Mouse (Mus musculus) embryonic facial prominence, embryonic 11.5 days (tissue): ENCODE measurements around the gene Plppr3. TPM values are rescaled to one million over a fixed set of nuclear protein-coding genes. Genes with fewer than 3 reads are reported as not detected.

Experiments
- ATAC-seq: fragments of 200-750 bp; cut with Nextera tagmentation; replicated peaks from 2 replicates; pipeline ENCODE4 v1.8.0; 2017; ENCODE audit warnings: low read depth; ENCODE audit not compliant: insufficient number of reproducible peaks, low FRiP score, low TSS enrichment
- DNase-seq: peaks from one replicate; pipeline ENCODE4 v3.0.0-alpha.2; 2015; ENCODE audit warnings: low spot score
- H3K27ac ChIP-seq: fragments of 300-500 bp; sonication (generic); replicated peaks from 2 replicates; pipeline ENCODE4 v1.5.1; 2014; ENCODE audit warnings: mild to moderate bottlenecking, low read depth, low read length, control low read depth
- H3K27me3 ChIP-seq: fragments of 300-500 bp; sonication (generic); 2 replicates; pipeline ENCODE4 v1.6.1; 2014; ENCODE audit warnings: mild to moderate bottlenecking, low read length, moderate library complexity, mixed read lengths; ENCODE audit not compliant: control insufficient read depth, insufficient read depth
- H3K36me3 ChIP-seq: fragments of 300-500 bp; sonication (generic); replicated peaks from 2 replicates; pipeline ENCODE4 v1.6.1; 2014; ENCODE audit warnings: low read depth, mild to moderate bottlenecking, low read length, moderate library complexity, mixed read lengths; ENCODE audit not compliant: control insufficient read depth, insufficient read depth
- H3K4me1 ChIP-seq: fragments of 300-500 bp; sonication (generic); 2 replicates; pipeline ENCODE4 v1.6.1; 2014; ENCODE audit warnings: low read length, mixed read lengths; ENCODE audit not compliant: control insufficient read depth, insufficient read depth
- H3K4me2 ChIP-seq: fragments of 300-500 bp; sonication (generic); 2 replicates; pipeline ENCODE4 v1.6.1; 2014; ENCODE audit warnings: low read depth, mild to moderate bottlenecking, control low read depth, low read length, moderate library complexity
- H3K4me3 ChIP-seq: fragments of 300-500 bp; sonication (generic); 2 replicates; pipeline ENCODE4 v1.5.1; 2014; ENCODE audit warnings: low read depth, low read length, control low read depth
- H3K9ac ChIP-seq: fragments of 300-500 bp; sonication (generic); replicated peaks from 2 replicates; pipeline ENCODE4 v1.6.1; 2014; ENCODE audit warnings: mild to moderate bottlenecking, control low read depth, low read length
- H3K9me3 ChIP-seq: fragments of 300-500 bp; sonication (generic); replicated peaks from 2 replicates; pipeline ENCODE4 v1.6.1; 2016; ENCODE audit warnings: mild to moderate bottlenecking, low read length, inconsistent platforms, mixed read lengths; ENCODE audit not compliant: control insufficient read depth
- WGBS: fragments of 180-500 bp; shearing (Covaris S2); extraction: QIAGEN DNeasy Blood & Tissue Kit; methylation state at CpG from one replicate; pipeline ENCODE4 v1.1.7; 2014; 5-methylcytosine and 5-hydroxymethylcytosine counted together
- polyA plus RNA-seq: library from polyadenylated mRNA; unstranded; fragments of >200 nt; fragmentation: Nextera tagmentation; extraction: Ambion mirVana; gene quantifications from 2 replicates; pipeline ENCODE4 v1.2.1, GENCODE M21; 2014

The Plppr3 gene
- polyA plus RNA-seq, 1 experiment from 2014 or later, result 78.3 TPM

GRCm38 (mm10) chr10:79917532-79918100, 43.2 kb upstream of the Plppr3 start:
- WGBS, result 67% methylated on average over 5 of the region's 5 CpGs
- Histone ChIP-seq H3K4me3 (peak overlapping the region; percentile 83; the same call in 1 of the 2 replicates), H3K9me3 (no peaks in the 10 kb centered on the region), H3K4me1 (peaks cover 8% of the 10 kb centered on the region; the same call in 1 of the 2 replicates), H3K4me2 (no peak overlapping the region), H3K27me3 (peaks cover 53% of the 10 kb centered on the region), H3K27ac (no peak overlapping the region), H3K36me3 (no peaks in the 10 kb centered on the region), H3K9ac (no peak overlapping the region)
- DNase-seq (no peak), ATAC-seq (no peak)

DNA sequence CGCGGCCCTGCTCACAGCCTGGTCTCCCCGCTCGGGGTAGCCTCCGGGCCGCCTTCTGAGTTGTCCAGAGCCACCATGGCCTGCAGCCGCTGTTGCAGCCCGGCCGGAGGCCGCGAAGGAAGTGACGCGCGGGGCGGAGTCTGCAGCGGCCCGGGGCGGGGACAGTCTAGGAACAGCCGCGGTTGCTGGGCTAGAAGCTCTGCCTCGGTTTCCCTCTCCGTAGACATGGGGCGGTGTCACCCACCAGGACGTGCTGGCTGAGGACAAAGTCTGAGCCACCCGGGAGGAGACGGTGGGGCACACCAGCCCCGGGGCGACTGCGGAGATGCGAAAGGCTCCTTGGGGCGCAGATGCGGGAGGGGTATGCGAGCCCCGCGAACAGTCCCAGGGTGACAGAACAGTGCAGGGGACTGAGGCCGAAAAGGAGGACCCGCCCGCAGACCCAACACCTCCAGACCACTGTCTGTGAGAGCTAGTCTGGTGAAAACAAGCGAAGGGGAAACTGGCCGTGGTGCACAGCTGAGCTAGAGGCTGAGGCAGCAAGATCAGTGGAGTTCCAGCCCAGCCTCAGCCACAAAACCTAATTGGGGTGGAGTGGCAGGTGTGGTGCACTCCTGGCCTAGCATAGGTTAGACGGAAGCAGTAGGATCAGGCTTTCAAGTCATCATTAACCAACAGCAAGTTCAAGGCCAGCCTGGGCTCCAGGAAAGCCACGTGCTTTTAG, 42.5 kb upstream of the Plppr3 start, which contains the start of gene Kiss1r:
Gene Kiss1r (plus strand): TSS at position 164 of the 724 bp plus-strand sequence.
- Histone ChIP-seq H3K4me3 (peak within 1 kb of the TSS; percentile 83), H3K36me3 (no peaks in the 10 kb centered on the region), H3K4me2 (peak within 1 kb of the TSS; percentile 91), H3K27me3 (peaks cover 46% of the 10 kb centered on the region), H3K27ac (peak within 1 kb of the TSS; percentile 59), H3K4me1 (peaks cover 8% of the 10 kb centered on the region; the same call in 1 of the 2 replicates), H3K9me3 (no peaks in the 10 kb centered on the region), H3K9ac (peak within 1 kb of the TSS; percentile 96)
- DNase-seq (peak; percentile 87), ATAC-seq (peak; percentile 74)
- 3% methylated on average over 42 of the region's 42 CpGs for WGBS

DNA sequence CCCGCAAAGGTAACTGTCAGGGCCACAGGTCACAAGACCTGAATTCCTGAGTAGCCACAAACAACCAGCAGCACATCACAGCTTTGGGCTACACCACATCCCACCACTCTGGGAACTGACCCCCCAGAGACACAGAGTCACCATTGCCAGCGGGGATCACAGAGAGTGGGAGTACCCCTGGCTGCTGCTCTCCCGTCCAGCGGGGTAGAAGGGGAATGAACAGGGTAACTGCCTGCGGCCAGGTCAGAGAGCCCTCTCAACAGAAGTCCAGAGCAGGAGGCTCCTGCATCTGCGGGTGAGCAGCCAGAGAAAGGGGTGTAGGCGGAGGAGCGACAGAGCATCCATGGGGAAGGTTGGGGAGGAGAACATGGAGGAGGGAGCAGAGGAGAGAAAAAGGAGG, 41.6 kb upstream of the Plppr3 start:
- peak overlapping the region; percentile 83 for H3K4me3 ChIP-seq
- ATAC-seq (no peak), DNase-seq (no peak)
- WGBS, result 6% methylated on average over 8 of the region's 8 CpGs
- no peak overlapping the region for H3K27ac ChIP-seq
- H3K9me3 ChIP-seq, result no peaks in the 10 kb centered on the region
- peaks cover 8% of the 10 kb centered on the region; the same call in 1 of the 2 replicates for H3K4me1 ChIP-seq
- peak overlapping the region; percentile 96 for H3K9ac ChIP-seq
- peak overlapping the region; percentile 91 for H3K4me2 ChIP-seq
- H3K27me3 ChIP-seq, result peaks cover 37% of the 10 kb centered on the region
- H3K36me3 ChIP-seq, result no peaks in the 10 kb centered on the region

DNA sequence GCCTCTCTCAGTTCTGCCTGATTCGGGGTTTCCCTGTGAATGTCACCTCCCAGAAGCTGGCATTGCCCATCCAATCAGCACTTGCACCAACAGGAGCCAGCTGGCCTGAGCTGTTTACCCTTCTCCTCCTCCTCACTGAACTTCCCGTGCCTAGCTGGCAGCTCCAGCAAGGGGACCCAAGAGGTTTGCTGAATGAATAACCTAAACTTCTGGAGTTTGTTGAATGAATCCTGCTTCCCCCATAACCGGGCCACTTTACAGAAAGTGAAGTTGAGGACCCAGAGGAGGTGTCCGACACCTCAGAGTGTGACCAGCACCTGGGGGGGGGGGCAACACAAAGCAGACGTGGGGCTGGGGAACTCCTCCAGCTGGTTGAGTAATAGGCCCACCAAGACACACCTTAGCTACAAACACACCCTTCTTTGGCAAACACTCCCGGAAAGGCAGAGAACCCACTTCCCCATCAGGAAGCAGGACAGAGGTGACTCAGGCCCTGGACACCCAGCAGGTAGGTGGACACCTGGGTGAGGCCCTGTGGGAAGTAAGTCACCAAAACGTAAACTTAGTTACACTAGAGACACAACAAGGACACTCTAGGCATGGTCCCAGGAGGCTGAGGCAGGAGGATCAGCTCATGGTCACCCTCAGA, 40.6 kb upstream of the Plppr3 start:
- no peak overlapping the region for H3K4me2 ChIP-seq
- no peaks in the 10 kb centered on the region for H3K9me3 ChIP-seq
- H3K36me3 ChIP-seq, result peaks cover 2% of the 10 kb centered on the region; the same call in 1 of the 2 replicates
- no peak overlapping the region for H3K4me3 ChIP-seq
- WGBS, result 79% methylated on average over 7 of the region's 7 CpGs
- H3K9ac ChIP-seq, result no peak overlapping the region
- ATAC-seq (no peak), DNase-seq (no peak)
- H3K27me3 ChIP-seq, result peaks cover 27% of the 10 kb centered on the region
- peaks cover 8% of the 10 kb centered on the region; the same call in 1 of the 2 replicates for H3K4me1 ChIP-seq
- no peak overlapping the region for H3K27ac ChIP-seq

GRCm38 (mm10) chr10:79914131-79914947, 39.9 kb upstream of the Plppr3 start:
- peaks cover 2% of the 10 kb centered on the region; the same call in 1 of the 2 replicates for H3K36me3 ChIP-seq
- no peaks in the 10 kb centered on the region for H3K9me3 ChIP-seq
- WGBS, result 67% methylated on average over 11 of the region's 11 CpGs
- DNase-seq (no peak), ATAC-seq (no peak)
- H3K9ac ChIP-seq, result no peak overlapping the region
- H3K4me3 ChIP-seq, result no peak overlapping the region
- no peak overlapping the region for H3K4me2 ChIP-seq
- peaks cover 5% of the 10 kb centered on the region for H3K4me1 ChIP-seq
- H3K27ac ChIP-seq, result no peak overlapping the region
- H3K27me3 ChIP-seq, result peaks cover 20% of the 10 kb centered on the region

GRCm38 (mm10) chr10:79912412-79912811, 38.0 kb upstream of the Plppr3 start:
- Histone ChIP-seq H3K27me3 (peaks cover under 1% of the 10 kb centered on the region), H3K9ac (no peak overlapping the region), H3K36me3 (peaks cover 2% of the 10 kb centered on the region; the same call in 1 of the 2 replicates), H3K9me3 (no peaks in the 10 kb centered on the region), H3K27ac (no peak overlapping the region), H3K4me3 (no peak overlapping the region), H3K4me2 (no peak overlapping the region), H3K4me1 (peaks cover 3% of the 10 kb centered on the region)
- 65% methylated on average over 20 of the region's 20 CpGs for WGBS
- ATAC-seq (no peak), DNase-seq (no peak)

GRCm38 (mm10) chr10:79910556-79910955, 36.1 kb upstream of the Plppr3 start, which contains the start of gene Gm26602:
TSS of gene Gm26602 (plus strand) at chr10:79910856.
- Histone ChIP-seq H3K27me3 (no peaks in the 10 kb centered on the region), H3K4me3 (no peak within 1 kb of the TSS), H3K4me2 (no peak within 1 kb of the TSS), H3K4me1 (no peaks in the 10 kb centered on the region; the same call in 1 of the 2 replicates), H3K27ac (no peak within 1 kb of the TSS), H3K9ac (no peak within 1 kb of the TSS), H3K9me3 (no peaks in the 10 kb centered on the region), H3K36me3 (peaks cover 2% of the 10 kb centered on the region; the same call in 1 of the 2 replicates)
- no peak for ATAC-seq
- WGBS, result 92% methylated on average over 4 of the region's 4 CpGs
- DNase-seq, result no peak
